Mouse (Mus musculus): ENCODE results near the gene Kmt2e.
A peak's percentile ranks its signal among the peaks of the same experiment; 100 is the strongest.

Gene Kmt2e

GRCm38 (mm10) chr5:23410718-23411101 lies 23.5 kb upstream of the Kmt2e start:
- no peak for DNase-seq (ENCODE audit: low spot score)

- no peak for DNase-seq (ENCODE audit: low spot score)
Measured at GRCm38 (mm10) chr5:23411640-23412039, 22.6 kb upstream of the Kmt2e start.

DNA sequence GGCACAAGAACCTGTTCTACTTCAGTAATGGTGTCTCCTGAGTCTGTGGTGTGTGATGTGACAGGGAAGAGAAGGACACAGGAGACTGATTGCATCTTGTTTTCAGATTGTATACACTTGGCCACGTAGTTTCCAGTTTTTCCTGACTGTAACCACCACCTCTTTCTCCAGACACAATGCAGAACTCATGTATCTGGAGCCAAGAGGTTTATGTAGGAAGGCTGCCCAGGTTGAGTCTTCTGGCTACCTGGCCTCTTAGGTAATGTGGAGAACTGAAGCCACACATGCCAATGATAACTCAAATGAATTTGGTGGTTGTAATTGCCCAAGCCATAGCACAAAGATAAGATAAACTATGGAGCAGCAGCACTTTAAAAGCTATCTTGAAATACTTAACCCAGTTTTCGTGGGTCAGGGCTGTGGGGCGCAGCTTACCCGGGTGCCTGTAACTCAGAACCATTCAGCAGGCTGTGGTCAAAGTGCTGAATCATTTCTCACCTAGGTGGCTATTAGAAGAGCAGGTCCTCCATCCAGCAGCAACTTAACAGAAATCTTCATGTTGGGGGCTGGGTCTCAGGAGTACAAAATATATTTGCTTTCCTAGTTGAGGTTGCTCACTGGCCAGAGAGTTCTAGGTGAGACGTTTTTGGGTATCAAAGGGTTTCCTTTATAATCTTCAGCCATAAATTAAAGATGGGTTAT lies 21.8 kb upstream of the Kmt2e start:
- no peak for DNase-seq (ENCODE audit: low spot score)

DNA sequence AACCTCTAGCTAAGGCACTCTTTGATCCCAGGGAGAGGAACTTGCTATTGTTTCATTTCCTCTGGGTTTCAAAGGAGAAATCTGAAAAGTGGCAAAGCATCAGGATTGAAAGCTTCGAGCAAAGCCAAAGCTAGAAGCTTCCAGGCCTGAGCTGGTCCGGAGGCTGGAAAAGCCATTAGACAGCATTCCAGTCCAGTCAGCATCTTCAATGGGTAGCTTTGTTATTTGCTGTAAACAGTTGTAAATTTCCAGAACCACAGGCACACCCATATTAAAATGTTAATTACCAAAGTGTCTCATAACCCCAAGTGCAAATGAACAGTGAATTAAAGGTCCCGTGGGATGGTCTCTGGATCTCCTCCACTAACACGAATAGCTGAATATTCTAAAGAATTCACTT lies 21.2 kb upstream of the Kmt2e start:
- no peak for DNase-seq (ENCODE audit: low spot score)

DNA sequence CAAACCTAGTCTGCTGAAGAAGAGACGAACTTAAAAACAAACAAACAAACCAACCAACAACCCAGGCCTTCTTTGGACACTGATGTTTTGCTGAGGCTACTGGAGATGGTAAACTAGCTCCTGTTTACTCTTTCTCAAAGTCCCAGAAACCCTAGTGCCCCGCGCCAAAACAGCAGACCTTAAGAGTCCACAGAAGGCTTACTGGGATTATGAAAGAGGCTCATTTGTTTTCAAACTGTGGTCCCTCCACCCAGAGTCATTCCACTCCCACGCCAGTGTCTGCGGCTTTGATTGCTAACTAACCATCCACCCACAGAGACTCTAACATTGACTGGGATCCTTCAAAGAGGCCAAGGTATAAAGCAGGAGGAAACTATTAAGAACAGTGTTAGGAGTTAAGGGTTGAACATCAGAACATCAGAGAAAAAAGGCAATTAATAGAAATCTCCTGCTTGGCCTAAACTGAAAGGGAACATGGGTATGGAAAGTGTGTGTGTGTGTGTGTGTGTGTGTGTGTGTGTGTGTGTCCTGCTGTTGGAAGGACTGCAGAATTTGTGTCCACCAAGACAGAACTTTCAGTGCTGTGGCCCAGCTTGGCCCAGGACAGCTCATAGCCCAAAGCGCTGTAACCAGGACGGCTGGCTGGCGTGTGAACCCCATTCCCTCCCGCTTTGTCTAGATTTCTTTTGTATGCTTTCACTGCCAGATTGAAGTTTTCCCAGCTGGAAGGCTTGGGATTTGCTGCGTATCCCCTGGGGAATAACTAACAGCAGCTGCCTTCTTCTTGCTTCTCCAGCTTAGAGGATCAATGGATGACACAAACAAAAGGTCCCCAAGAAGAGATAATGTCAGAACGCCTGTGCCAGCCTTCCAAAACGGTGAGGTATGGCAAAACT lies 20.4 kb upstream of the Kmt2e start:
- DNase-seq (ENCODE audit: low spot score) = no peak

DNA sequence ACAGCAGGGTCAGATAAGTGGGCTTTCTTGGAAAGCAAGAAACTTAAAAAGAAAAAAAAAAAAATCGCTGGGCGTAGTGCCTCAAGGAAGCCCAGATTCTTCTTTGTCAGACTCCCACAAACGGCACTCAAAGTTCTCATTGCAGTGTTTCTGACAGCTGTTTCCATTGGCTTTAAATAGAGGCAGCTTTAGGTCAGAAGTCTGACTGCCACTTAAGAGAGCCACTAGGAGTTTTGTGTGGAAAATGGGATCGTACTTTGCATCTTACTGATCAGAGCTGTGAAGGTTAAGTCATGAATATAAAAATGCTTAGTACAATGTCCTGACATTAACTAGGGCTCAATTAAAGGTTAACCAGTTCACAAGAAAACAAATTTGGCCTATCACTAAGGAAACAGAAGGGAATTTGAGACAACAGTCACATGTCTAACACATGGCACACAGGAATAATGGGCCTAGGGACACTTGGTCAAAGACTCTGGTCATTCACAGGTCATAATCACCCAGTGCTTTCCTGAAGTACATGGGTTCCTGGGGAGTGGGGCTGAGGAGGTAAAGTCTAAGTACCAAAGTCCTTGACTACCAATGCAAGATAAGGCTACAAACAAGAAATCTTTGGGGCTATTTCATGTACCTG lies 19.6 kb upstream of the Kmt2e start:
- no peak for DNase-seq (ENCODE audit: low spot score)

DNA sequence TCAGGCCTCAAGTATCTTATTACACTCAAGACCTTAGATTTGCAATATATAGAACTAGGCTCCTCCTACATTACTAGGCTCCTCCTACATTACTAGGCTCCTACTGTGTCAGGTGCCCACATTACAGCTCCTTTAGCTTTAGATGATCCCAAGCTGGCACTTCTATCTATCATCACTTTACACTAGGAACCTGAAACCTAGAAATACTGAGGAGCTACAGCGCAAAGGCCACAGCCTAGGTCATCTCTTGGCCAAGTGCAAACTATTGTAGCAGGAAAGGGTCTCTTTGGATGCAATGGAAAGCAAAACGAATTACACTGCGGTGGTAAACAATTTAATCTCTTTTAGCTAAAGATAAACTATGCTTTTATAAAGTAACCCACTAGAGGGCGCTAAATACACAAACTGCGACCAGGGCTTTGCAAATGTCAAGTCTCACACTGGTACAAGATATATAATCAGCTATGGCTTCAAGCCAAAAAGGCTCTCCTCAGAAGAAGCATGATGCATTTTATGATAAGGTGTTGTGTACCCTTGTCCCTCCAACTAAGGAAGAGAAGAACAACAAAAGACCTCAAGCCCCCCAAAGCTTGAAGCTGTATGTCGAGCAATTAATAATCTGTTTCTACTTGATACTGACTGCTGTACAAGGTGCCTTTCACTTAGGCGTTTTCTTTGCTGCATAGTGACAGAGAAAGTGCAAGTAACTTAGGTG lies 18.5 kb upstream of the Kmt2e start:
- DNase-seq (ENCODE audit: low spot score) = no peak

- no peak for DNase-seq (ENCODE audit: low spot score)
Measured at GRCm38 (mm10) chr5:23416286-23416643, 18.0 kb upstream of the Kmt2e start.

GRCm38 (mm10) chr5:23417716-23418115 lies 16.5 kb upstream of the Kmt2e start:
- no peak for DNase-seq (ENCODE audit: low spot score)

- DNase-seq (ENCODE audit: low spot score) = peak; percentile 82
Measured at GRCm38 (mm10) chr5:23418147-23418781, 16.0 kb upstream of the Kmt2e start.

DNA sequence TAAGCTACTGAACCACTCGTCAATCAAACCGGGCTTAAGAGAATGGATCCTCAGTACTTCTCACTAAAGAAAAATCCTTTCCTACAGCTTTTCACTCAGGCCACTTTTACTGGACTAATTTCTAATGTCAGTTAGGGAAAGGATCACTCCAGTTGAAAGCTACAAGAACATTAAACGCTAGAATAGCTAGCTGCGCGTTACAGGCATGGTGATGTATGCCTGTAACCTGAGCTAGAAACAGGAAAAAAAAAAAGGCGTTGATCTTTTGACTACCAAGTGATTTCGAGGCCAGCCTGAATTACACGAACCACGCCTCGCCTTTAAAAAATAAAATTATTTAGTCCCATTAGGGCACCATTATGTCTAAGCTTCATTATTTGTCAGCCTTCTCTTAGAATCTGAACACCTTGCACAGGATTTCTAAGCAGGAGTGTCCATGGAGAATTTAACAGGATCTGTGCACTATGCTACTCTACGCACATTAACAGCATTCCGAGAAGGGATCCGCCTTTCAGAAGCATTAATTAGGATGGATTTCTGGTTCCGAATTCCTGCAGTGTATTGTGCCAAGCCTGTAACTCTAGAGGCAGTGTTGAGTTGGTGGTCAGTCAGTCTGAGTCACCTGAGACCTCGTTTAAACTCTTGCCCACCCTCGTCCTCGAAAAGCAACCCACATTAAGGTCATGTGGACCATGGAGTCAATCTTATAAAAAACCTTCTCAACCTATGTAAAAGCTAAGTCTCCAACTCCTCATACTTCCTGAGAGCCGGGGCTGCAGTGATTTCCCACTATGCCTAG lies 15.2 kb upstream of the Kmt2e start:
- DNase-seq (ENCODE audit: low spot score) = no peak

GRCm38 (mm10) chr5:23419616-23420170 lies 14.5 kb upstream of the Kmt2e start:
- no peak for DNase-seq (ENCODE audit: low spot score)

DNA sequence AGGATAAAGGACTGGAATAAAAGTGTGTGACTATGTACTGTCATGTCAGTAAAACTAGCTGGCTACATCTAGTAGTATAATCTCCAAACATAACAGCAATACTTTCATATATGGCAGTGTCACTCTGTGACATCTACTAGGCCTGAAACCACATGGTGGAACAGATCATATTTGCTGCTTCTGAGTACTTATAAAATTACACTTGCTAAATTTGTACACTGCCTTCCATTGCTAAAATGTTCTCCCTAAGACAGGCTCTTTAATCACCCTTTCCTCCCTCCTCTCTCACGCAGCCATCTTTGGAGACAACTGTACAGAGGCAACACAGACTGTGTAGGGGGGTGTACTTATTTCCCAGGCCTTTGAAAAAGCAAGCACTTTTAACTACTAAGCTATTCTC lies 13.8 kb upstream of the Kmt2e start:
- no peak for DNase-seq (ENCODE audit: low spot score)

DNA sequence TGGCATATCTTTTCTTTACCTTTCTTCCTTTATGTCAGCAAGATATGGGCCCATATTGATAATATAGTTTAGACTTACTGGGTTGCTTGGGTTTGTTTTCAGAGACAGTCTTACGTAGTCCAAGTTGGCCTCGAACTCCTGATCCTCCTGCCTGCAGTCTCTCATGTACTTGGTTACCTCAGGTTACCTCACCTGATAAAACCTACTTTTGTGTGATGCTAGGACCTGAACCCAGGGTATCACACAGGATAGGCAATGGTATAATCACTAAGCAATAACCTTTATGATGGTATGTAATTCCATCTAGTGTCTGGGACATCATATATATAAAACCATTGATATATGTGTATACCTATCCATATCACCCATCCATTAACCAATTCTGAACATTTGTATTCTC lies 12.8 kb upstream of the Kmt2e start:
- no peak for DNase-seq (ENCODE audit: low spot score)

GRCm38 (mm10) chr5:23423036-23423435 lies 11.2 kb upstream of the Kmt2e start:
- DNase-seq (ENCODE audit: low spot score) = no peak

DNA sequence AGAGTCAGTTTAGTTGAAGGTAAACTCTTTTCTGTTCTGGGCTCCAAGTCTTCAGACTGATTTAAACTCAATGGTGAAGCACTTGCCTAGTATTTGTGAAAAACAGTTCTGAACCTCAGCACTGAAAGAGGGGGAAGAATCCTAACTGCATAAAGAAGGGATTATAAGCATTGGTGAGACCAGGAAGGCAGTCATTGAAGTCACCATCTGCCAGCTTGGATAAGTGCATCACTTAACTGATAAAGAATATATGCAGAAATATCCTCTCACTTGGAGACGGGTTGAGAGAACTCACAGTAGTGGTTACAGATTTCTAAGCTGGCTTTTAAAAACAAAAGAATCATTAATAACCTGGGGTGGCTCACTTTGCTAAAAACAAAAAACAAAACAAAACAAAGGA lies 6.7 kb upstream of the Kmt2e start:
- DNase-seq (ENCODE audit: low spot score) = no peak

DNA sequence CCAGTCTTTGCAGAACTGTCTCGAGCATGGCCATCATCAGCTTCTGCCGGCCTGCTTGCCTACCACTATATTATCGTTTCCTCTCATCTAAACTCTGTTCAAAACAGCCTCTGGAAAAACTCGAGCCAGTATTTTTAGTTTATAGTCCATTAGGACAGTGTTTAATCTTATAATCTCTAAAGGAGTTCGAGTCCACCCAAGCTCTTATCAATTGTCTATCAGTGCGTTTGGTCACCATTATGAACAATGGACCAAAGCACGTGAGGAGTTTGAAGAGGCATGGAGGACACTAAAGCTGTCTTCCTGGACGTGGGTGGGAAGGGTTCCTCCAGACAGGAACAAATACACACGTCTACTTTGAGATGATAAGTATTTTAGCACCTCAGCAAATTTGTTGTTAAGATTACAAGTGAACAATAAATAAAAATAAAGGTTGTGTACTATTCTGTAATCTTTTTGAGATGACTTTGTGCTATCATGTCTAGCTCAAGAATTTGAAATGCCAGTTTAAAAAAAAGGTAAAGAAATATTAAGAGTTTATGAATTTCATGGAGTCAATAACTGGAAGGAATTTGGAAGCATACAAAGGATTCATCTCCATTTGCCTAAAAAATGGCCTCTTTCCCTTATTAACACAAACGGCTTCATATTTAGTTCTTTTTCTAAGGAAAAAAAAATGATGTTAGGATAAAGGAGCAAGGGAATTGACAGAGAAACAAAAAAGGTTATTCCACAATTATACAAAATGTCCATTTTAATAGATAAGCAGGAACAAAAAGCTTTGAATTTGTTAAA lies 3.0 kb upstream of the Kmt2e start:
- no peak for DNase-seq (ENCODE audit: low spot score)

DNA sequence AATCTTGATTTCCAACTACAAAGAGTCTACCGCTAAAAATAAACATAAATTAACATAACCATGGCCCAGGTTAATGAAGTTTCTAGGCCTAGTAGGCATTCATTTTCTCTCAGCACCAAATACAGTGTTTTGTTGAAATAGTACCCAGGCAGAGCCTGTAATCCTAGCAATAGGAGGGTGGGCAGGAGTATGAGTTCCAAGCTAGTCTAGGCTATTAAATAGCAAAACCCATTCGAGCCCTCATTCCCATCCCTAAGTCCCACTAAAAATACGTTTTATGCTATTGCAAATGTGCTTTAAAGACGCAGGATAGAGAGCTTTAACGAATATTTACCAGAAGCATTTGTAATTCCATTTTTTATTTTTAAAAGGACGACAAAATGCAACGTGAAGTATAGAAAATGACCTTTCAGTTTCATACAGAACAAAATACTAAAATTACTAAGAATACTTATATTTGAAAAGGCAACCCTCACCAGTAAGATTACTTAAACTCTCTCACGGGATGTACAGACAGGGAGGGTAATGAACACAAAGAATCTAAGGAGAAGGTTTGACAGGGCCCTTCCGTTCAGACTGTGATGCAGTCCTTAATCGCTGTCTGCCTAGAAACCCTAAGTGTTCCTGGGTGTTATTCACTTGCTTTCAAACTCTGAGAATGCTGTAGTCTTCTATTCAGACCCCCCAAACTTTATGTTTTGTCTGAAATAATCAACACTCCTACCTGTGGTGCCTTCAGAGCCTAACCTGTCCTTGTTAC lies 2.1 kb upstream of the Kmt2e start:
- no peak for DNase-seq (ENCODE audit: low spot score)
